Mouse (Mus musculus) adrenal gland, adult 18-20 months (tissue): ENCODE data around the gene Eef1akmt2. TPM values are rescaled to one million over a fixed set of nuclear protein-coding genes. Genes with fewer than 3 reads are reported as not detected.

Experiments used
- DNase-seq, 2 experiments: peaks; one replicate each; pipeline ENCODE4 v3.0.0; 2021 to 2022; ENCODE audit warnings: low spot score in 2 of 2
- total RNA-seq, 2 experiments: library from RNA; stranded (reverse); gene quantifications; 1 replicate in 1 of 2; 2 replicates in 1 of 2; pipeline ENCODE4 v1.2.3; 2021

The Eef1akmt2 gene
- total RNA-seq, 2 experiments from 2014 or later, result 25.0 to 27.7 TPM

DNA sequence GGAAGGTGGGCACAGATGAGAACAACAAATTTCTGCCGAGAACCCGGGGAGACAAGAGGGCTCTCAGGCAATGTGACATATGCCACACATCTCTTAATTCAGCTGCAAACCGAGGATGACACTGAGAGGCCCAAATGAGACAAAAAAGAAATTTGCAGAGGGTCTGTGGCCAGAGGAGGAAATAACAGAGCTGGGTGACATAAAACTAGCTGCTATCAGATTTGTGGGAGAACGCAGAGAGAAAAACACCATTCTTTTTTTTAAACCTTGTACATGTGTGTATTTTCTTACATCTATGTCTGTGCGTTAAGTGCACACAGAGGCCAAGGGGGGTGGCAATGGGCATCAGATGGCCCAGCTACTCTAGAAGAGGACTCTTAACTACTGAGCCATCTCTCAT, 57.3 kb downstream of the Eef1akmt2 start:
- DNase-seq, result no peak

DNA sequence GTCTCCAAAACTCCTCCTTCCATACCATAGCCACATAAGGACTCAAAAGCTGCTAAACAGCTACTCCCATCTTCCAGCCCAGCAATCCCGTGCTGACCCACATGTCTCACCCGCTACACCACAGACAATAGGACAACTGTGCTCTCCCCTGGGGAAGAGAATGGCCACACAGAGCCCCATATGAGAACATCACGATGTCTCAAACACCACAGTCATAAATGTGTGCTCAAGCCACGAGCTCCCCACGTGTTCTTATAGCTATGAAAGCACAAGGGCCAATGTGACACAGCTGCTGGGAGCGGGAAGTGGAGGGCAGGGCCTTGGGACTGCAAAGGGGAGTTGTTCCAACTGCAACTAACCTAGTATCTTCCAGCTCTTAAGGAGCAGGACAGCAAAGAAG, 59.0 kb downstream of the Eef1akmt2 start:
- no peak for DNase-seq

- DNase-seq, result no peak
Observed at GRCm38 (mm10) chr7:132790447-132791219, 61.8 kb downstream of the Eef1akmt2 start.

DNA sequence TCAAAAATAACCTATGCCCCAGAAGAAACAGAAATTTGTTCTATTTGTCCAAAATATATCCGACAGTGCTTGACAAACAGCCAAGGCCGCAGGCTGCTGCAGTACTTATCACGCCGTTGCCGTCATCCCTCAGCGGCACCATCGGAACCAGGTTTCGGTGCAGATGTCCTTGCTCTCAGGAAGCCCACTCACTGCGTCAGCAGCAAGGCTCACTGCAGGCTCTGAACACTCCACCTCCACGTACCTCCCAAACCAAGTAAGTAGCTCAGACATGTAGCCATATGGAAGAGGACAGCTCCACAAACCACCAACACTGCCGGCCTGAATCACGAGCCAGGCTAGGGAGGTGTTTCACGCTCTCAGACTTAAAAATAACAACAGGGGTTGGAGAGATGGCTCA, 63.6 kb downstream of the Eef1akmt2 start:
- DNase-seq, result no peak

- no peak for DNase-seq
Observed at GRCm38 (mm10) chr7:132787496-132788190, 64.8 kb downstream of the Eef1akmt2 start.

DNA sequence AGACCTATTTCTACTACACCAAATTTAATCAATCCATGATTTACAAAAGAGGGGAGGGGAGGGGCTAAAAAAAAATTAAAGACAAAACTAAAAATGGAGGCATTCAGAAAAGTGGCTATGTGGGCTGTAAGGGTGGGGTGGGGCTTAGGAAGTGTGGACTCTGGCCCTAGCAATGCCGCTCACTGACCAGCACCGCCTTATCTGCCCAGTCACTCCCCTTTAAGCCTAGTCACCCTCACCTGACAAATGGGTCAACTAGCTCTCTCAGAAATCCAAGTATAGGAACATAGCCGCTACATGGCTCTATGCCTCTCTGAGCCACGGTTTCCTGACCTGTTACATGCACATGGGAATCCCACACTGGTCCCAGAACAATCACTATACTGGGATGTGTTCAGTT, 65.5 kb downstream of the Eef1akmt2 start:
- DNase-seq, result no peak

DNA sequence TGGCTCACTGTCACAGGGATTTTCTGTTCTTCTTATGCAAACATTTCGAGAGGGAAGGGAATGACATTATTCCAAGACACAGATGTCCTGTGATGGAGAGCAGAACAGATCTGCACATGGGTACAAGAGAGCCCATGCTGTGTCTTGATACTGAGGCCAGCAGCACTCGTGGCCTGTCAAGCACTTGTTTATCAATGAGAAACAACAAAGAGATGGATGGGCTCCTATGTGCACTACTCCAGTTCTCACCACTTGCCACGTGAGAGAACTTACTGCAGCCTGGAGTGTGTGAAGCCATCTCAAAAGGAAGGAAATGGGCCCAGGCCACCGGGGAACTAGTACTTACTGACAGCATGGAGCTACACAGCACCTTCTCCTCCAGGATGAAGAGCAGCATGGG, 66.0 kb downstream of the Eef1akmt2 start:
- no peak for DNase-seq

- no peak for DNase-seq
Observed at GRCm38 (mm10) chr7:132786011-132786410, 66.5 kb downstream of the Eef1akmt2 start.

GRCm38 (mm10) chr7:132784101-132784500, 68.4 kb downstream of the Eef1akmt2 start:
- DNase-seq, result no peak

DNA sequence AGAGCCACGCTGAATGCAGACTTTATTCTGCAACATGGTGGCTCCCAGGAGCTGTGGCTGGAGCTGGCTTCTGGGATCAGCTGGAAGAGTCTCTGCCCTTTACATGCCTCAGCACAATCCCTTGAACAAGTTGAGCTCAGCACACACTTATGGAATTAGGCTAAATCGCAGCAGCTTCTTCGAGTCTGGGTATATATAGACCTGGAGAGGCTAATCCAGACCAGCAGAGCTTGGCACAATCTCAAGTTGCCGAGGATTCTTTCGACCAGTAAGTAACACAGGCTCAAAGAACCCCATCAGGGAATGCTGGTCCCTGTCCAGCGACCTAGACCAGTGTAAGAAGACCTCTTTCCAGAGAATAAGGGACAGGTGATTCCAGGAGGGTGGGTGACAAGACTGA, 70.6 kb downstream of the Eef1akmt2 start:
- DNase-seq, result no peak

DNA sequence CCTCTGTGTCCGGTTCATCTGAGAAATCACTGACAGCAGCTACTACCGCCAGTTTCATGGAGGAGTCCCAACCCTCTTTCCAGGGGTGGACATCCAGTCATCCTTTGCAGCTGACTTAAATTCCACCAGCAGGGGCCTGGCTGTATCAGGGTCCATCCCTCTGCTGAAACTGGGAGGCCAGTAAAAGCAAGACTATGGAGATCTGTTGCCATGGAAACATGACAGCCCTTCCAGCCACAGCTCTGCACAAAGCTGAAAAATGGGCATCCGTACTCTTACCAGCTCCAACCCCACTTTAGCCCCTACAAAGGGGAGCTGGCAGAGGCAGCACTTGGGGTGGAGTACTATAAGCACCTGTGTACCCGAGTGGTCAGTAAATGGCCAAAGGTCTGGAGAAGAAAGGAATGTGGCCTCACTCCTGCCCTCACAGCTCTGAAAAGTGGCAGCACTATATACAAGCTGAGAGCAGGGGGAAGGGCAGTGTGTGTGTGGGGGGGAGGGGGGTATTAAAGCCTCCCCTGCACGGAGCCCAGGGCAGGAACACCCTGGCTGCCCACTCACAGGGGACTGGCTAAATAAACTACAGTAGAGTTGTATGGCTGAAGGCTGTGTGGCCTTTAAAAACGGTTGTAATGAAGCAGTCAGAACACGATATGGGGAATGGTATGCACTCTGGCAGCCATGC, 71.2 kb downstream of the Eef1akmt2 start:
- DNase-seq, result no peak

DNA sequence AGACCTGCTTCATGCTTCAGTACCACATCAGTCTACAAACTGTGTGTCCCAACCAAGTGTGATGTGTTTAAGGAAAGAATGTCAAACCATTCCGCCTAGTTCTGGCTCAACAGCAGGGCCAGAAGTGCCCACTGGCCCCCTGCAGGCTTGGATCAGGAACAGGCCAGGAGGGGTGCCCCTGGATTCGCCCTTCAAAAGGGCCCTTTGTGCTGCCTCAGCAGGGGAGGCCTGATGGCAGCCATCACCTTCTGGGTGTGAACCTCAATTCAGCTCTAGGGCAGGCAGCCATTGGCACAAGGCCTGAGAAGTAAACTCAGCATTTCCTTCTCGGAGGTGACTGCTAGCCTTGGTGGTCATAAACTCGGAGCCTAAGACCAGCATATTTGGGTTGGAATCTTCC, 71.9 kb downstream of the Eef1akmt2 start:
- DNase-seq, result no peak

GRCm38 (mm10) chr7:132778630-132779029, 73.8 kb downstream of the Eef1akmt2 start:
- DNase-seq, result no peak

DNA sequence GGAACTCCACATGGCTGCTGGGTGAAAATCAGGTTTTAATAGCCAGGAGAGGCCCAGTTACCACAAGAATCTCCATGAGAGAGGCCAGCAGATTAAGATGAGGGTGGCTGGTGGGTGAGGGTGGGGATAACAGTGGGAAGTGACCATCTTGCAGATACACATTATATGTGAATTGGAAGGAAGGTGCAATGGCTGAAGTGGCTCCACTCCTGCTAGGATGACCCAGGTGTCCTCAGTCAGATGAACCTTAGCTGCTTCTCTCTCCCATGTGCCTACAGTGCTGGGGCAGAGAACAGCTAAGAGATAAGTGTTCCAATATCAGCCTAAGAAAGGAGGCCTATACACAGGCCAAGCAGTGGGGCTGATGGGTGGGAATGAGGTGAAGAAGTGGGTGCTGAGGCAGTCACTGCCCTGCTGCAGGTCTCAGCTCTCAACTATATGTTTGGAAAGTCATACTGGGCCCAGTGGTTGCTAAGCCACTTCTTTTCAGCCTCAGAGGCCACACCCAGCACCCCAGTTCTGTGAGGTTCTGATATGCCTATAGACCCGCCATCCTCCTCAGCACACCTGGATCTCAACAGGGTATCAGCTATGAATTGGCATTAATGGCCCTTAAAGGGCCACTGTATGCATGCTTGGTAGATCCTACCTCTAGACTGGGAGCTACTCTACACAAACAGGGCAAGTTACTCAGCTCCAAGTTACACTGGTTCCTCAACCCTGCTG, 74.6 kb downstream of the Eef1akmt2 start:
- DNase-seq, result no peak

Other genes starting within 250 kb of the Eef1akmt2 start
- gene Lhpp, start 242.0 kb downstream of the Eef1akmt2 start, total RNA-seq, result 10 to 100 TPM; 17.1 to 26.8 TPM
- 10 to 100 TPM; 41.2 to 71.7 TPM for gene Fam53b, start 38.8 kb downstream of the Eef1akmt2 start, total RNA-seq
- gene Abraxas2, start 6.6 kb upstream of the Eef1akmt2 start, total RNA-seq, result 10 to 100 TPM; 32.9 to 36.9 TPM
- 10 to 100 TPM; 25.1 to 28.4 TPM for gene Zranb1, start 78.5 kb upstream of the Eef1akmt2 start, total RNA-seq